Mouse (Mus musculus): ENCODE results near the gene Atxn7l3.

Atxn7l3 gene

GRCm38 (mm10) chr11:102318576-102319409 is 22.4 kb upstream of the Atxn7l3 start:
- peak; percentile 47 to 51 for DNase-seq (ENCODE audit: low spot score in 2 of 2)

- DNase-seq (ENCODE audit: low spot score in 2 of 2), result peak; percentile 37 to 39
Measured at GRCm38 (mm10) chr11:102317901-102318575, 21.6 kb upstream of the Atxn7l3 start.

GRCm38 (mm10) chr11:102317298-102317900 is 21.0 kb upstream of the Atxn7l3 start:
- peak; percentile 47 to 62 for DNase-seq (ENCODE audit: low spot score in 2 of 2)

DNA sequence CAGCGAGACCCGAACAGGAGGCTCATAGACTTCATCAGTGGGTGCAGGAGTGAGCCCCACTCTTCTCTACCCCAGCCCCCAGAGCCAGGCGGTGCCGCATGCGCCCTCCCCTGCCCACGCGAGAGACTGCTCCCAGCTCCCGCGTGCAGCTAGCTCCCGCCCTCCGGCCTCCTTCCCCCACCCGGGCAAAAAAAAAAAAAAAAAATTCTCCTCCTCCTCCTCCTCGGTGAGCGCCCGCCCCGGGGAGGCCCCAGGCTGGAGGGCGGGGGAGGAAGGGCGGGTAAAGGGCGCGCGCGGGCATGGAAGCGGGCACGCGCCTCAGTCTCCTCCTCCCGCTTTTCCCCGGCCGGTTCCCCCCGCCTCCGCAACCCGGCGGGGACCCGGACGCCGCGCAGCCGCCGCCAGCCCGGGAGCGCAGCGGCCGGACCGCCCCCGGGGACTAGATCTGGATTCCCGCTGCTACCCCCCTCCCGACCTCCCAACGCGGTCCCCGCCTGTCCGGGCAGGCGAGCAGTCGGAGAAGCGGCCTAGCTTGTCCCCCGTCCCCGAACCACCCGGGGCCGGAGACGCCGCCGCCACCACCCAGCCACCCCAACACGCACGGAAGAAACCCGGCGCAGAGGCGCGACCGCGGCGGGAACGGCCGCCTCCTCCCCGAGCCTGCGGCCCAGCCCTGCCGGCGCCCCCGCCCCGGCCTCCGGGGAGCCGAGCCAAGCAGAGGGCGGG is 20.3 kb upstream of the Atxn7l3 start:
- DNase-seq (ENCODE audit: low spot score in 2 of 2), result peak; percentile 79 to 82

DNA sequence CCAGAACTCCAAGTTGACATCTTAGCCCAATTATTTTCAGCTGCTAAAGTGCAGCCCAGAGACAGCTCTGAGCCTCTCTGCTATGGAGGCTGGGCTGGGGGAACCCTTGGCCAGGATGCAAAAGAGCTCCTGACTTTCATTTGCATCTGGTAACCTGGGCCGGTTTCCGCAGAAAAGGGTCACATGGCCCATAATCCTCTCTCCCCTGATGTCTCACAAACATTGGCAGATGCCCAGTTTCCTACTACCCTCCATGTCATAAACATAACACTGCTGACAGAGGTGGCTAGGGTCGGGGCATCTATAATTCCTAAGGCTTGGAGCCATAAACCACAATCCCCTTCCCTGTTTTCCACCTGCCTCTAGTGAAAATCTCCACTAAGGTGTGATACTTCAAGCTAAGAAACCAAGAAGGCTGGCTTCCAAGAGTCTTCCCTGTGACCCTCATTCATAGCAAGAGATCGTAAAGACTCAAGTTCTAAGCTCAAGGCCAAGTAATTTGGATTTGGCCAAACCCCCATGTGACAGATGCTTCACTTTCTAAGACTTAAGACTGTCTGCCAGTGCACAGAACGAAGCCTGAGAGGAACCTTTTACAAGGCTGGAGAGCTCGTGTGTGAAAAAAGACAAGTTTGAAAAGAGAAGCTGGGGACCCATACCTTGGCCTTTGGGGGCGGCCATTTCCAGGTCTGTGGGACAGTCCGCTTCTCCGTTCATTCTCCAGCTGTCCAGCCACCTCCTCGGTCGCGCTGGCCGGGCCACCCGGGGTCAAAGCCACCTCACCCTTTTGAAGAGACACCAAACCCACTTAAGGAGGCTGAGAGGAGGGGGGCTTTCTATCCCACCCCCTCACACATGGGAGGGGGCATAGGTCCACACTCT is 19.5 kb upstream of the Atxn7l3 start:
- DNase-seq (ENCODE audit: low spot score in 2 of 2), result no peak

DNA sequence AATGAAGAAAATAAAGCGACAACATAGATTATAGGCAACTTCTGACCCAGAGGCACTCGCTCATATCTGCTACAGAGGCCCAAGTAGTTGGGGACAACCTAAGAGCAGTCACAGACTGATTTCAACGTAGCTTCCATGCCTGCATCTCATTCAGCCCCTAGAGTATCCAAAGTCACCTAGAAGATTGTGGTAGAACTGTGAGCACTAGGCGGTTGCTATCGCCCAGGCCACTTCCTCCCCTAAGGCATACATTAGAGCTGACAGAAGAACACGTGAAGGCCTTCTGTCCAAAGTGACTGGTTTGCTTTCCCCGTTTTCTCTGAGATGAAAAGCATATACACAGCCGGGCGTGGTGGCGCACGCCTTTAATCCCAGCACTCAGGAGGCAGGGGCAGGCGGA is 17.9 kb upstream of the Atxn7l3 start:
- DNase-seq (ENCODE audit: low spot score in 2 of 2), result no peak

DNA sequence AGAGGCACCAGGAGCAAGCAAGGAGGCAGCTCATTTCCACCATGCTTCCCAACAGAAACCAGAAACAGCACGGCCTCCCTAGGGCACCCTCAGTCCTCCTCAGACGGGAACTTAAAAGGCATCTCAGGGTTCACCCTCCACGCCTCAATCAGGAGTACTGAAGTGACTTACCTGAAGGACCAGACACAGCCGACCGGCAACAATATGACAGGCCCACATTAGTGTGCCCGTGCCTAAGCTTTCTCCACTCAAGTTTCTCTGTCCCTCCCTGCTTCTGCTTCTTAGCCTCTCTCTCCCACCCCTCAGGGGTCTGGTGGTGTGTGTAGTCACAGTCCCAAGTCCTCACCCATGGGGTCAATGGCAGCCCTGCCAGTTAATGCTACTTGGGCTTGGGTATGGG is 16.2 kb upstream of the Atxn7l3 start:
- no peak for DNase-seq (ENCODE audit: low spot score in 2 of 2)

DNA sequence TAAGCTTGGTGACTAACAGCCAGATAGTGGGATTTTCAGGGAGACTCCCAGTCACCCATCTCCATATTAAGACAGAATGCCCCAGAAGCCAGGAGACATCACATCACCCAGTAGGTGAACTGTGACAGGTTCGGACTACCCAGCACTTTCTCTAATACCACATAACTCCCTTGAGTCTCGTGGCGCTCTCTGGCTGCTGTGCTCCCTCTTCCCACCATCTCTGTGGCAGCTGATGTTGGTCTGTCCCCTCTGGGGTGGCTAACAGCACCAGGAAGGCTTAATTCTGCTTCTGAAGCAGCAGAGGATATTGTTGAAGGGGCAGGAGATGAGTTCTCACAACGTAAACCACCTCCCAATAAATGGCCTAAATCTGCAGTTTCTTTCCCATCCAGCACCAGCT is 15.5 kb upstream of the Atxn7l3 start:
- DNase-seq (ENCODE audit: low spot score in 2 of 2), result no peak

DNA sequence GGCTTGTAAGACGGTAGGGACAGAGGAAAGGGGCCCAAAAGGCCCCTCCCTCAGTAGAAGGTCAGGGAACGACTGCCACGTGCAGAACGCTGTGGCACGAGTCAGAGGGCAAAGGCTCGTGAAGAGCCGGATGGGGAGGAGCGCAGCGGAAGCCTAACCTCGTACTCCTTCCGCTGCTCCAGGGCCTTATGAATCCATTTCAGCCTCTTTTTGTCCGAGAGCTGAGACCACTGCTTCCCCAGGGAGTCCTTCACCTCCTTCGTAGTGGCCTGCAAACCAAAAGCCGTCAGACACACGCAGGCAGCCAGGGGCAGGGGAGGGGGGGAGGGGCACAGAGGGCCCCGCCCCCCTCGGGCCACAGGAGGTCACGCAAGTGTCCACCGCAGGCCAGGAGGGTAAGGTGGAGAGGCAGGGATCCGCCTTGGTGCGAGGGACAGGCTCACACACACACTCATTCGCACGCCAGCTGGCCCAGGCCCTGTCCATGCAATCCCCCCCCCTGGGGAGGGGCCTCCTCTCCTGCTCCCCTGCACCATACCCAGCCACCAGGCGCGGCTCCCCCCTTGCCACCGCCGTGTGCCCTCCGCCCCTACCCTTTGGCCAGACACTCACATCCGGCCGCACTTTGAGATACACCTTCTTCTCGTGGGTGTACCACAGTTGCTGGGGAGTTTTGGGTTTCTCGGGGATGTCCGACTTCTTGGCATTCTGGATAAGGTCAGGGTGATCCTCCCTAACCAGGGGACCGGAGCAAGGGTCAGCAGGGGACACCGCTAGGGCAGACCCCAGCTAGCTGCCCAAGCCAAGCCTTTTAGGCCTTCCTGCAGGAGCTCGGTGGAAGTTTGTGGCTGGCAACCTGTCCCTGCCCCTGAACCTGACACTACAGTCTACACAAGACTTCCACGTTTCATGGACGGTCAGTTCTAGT is 14.6 kb upstream of the Atxn7l3 start:
- DNase-seq (ENCODE audit: low spot score in 2 of 2), result no peak

DNA sequence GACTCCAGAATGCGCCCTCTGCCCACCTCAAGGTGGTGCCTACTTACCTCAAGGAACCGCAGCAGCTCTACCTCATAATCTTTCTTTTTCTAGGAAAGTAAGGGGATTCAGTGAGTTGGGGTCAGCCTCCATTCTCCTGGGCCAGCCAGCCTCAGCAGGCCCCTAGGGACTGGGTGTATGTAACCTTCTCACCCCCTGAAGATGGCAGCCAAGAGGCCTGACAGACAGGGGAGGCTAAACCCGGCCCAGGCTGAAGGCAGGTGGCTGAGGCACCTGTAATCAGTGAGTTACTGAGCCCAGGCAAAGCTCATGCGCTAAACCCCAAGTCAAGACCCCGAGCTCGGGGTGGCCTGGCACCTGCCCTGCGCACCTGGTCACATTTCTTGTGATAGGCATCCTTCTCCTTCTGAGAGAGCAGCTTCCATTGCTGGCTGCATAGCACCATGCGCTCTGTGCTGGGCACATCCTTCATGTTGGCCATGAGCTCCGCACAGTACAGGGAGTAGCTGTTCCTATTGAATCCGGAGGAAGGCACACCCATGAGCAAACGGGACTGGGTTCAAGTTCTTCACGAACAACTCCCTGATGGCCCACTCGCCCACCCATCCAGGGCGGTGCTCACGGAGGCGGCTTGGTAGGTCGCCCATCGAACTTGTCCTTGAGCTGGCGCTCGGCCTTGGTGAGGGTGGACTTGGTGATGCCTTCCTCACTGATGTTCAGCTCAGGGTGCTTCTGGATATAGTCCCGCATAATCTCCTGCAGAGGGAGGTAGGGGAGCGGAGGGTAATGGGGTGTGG is 13.6 kb upstream of the Atxn7l3 start:
- DNase-seq (ENCODE audit: low spot score in 2 of 2), result no peak

- DNase-seq (ENCODE audit: low spot score in 2 of 2), result peak; percentile 97 to 98
Measured at GRCm38 (mm10) chr11:102308979-102309378, 12.5 kb upstream of the Atxn7l3 start.

- no peak for DNase-seq (ENCODE audit: low spot score in 2 of 2)
Measured at GRCm38 (mm10) chr11:102308104-102308503, 11.7 kb upstream of the Atxn7l3 start.

- DNase-seq (ENCODE audit: low spot score in 2 of 2), result no peak
Measured at GRCm38 (mm10) chr11:102305359-102305758, 8.9 kb upstream of the Atxn7l3 start.

DNA sequence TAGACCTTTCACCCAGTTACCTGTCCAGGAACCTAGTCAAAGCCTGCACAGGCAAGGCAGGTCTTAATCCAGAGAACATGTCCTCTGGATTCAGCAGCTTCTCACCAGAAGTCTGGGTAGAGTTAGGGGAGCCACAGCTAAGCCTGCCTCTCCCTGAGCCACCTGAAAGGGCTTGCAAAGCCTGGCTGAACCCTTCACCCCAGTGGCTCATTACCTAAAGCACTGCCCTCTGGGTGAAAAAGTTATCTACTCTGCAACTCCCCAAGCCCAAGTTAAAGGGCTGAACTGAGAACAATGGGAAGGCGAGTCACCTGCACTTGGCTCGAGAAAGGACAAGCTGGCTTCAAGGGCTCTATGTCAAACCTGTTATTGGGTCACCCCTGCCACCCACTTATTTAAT is 7.7 kb upstream of the Atxn7l3 start:
- no peak for DNase-seq (ENCODE audit: low spot score in 2 of 2)

- peak in 1 of 2 experiments; percentile 51 for DNase-seq (ENCODE audit: low spot score in 2 of 2)
Measured at GRCm38 (mm10) chr11:102299839-102300238, 3.4 kb upstream of the Atxn7l3 start.

DNA sequence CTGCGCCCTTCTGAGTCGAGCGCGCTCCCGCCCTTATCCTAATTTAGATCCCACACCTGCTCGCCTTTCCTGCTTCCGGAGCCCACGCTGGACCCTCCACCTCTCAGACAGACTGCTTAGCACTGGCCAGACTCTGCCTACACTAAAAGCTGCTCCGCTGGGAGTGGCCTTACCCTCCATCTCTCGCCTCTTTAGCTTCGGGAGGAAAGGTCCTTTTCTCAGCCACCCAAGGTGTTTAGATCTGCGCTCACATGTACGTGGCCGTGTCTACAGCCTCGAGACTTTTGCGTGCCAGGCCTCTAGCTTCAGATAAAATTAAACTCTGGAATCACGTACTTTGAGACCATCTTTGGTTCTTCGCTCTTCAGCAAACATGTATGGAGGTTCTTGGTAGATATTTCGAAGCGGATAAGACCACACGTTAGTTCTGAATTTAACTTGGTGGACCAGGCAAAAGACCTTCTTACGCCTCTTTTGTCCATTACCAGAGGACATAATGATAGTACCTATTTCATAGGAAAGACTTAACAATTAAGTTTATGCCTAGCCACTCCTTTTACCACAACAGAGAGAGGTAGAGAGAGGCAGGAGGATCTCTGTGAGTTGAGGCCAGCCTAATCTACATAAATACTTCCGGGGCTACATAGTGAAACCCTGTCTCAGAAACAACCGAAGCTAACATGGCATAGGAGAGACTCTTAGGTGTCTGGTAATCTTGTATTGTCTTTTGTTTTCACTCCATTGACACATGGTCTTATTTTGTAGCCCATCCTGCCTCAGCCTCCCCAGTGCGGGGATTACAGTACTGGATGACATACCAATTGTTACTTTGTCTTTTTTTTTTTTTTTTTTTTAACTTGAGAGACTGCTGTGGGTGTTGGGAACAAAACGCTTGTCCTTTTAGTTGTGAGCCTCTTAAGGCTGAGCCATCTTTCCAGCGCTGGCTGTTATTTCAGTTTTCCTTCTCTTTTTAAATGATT is 1.4 kb upstream of the Atxn7l3 start:
- no peak for DNase-seq (ENCODE audit: low spot score in 2 of 2)

DNA sequence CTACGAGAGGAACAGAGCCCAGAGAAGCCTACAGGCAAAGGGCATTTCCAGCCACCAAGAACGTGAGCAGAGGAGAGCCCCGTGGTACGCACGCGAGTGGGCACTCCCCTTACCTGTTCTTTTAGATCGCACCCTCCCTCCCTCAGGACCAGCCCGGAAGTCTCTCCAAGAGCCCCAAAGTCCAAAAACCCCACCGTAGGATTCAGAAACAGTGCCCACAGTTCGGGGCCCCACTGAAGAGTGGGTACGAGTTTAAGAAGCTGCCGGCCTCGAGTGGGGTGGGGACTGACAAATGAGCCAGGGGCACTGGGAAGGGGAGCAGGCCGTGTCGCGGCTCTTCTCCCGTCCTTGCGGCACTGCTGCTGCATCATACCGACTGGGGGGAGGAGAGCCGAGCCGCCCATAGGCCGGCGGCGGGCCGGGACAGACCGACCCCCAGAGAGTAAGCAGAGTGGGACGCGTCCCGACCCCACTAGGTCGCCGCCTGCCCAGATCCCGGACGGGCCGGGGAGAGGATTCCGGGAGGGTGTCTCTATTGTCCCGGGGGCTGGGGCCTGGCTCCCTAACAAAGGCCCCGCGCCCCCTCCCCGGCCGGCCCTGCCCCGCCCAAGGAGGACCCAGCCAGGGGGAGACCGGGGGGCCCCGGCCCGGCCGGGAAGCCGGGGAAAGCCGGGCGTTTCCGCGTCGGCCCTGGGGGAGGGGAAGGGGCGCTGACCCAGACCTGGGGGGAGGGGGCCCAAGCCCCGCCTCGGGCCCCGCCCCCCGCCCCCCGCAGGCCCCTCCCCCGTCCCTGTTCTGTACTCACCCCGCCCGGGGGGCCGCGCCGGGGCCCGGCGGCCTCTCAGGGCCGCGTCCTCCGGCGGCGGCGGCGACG is 596 bp downstream of the Atxn7l3 start:
- DNase-seq (ENCODE audit: low spot score in 2 of 2), result peak in 1 of 2 experiments; percentile 36

Measured in frontal cortex, postnatal 36 days (tissue).